8 mouse cellular contexts compared by ENCODE assay signal in the genomic region with DNA sequence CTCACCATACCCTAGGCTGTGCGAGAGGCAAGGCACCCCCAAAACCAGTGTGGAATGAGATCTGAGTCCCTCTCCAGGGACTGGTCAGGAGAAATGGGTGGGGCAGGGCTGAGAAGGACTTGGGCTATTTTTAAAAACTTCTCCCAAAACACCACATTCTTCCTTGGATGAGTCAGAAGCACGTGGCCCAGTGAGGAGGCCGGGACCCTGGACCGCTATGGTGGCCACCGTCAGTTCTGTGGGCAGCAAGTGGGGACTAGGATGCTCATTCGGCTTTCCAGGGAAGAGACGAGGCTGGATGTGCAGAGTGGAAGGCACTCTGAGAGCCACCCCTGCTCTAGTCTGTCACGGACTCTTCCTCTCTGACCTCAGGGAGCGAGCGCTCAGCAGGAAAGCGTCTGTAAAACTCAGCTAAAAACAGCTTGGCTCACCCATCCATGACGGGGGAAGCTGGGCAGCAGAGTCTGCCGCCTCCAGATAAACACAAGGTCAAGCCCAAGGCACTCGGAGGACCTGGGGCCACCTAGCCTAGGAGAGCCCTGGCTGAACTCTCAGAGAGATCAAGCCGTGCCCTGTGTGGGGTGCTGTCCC. TPM values are rescaled to one million over a fixed set of nuclear protein-coding genes. Genes with fewer than 3 reads are reported as not detected.
DNase-seq lines count a peak whose midpoint lies in the region; ATAC-seq lines count a peak whose summit lies in the region.

No protein-coding gene starts in this region.

- DNase-seq in frontal cortex, postnatal 36 days (ENCODE audit: low spot score in 2 of 2), result peak; percentile 44 to 47
- DNase-seq in frontal cortex, postnatal 14 days (ENCODE audit: low spot score in 2 of 2), result no peak
- DNase-seq in Muller cell, postnatal 12 days (ENCODE audit: inconsistent ontology term), result peak; percentile 91
- peak; percentile 43 for DNase-seq in gastrocnemius, postnatal 10 days
- DNase-seq in kidney, adult 11 months, result peak; percentile 82
- peak; percentile 51 for DNase-seq in lung, postnatal 14 days
- no peak for DNase-seq in thymus, postnatal 25 days

- no peak for ATAC-seq in inflammation-experienced regulatory T-cells, adult 6 months

RNA-seq across cellular contexts. Expression of a gene that starts 35.1 kb away (rescaled TPM):
- total RNA-seq in gastrocnemius, postnatal 10 days (2021), result 10 to 100 TPM; 50.3 to 53.7 TPM
- under 1 TPM in 1 of 3 experiments, not detected in 2; 0.12 TPM for polyA plus RNA-seq in inflammation-experienced regulatory T-cells, adult 6 months (2017; shearing (Covaris generic))

Comparison
In these comparisons a context has a peak if more than half of its experiments do, and no peak if none do; other contexts are left out.
1. DNase-seq: peak in frontal cortex, postnatal 36 days (2 of 2), Muller cell, postnatal 12 days (single experiment), gastrocnemius, postnatal 10 days (single experiment), kidney, adult 11 months (single experiment) and lung, postnatal 14 days (single experiment); none in frontal cortex, postnatal 14 days (0 of 2) and thymus, postnatal 25 days (single experiment).